Mouse (Mus musculus) intestine, embryonic 16.5 days (tissue): ENCODE data around the gene Mbd4. TPM values are rescaled to one million over a fixed set of nuclear protein-coding genes. Genes with fewer than 3 reads are reported as not detected.
A peak's percentile ranks its signal among the peaks of the same experiment; 100 is the strongest.

Experiments used
- ATAC-seq: fragments of 200-750 bp; cut with Nextera tagmentation; 2 replicates; pipeline ENCODE4 v1.8.0; 2017; ENCODE audit warnings: moderate TSS enrichment, moderate library complexity
- H3K27ac ChIP-seq: fragments of 300-500 bp; sonication (generic); 2 replicates; pipeline ENCODE4 v1.5.1; 2014; ENCODE audit warnings: mild to moderate bottlenecking, low read length
- H3K27me3 ChIP-seq: fragments of 300-500 bp; sonication (generic); replicated peaks from 2 replicates; pipeline ENCODE4 v1.6.1; 2014; ENCODE audit warnings: low read length, control low read depth, mixed read lengths; ENCODE audit not compliant: control insufficient read depth, insufficient read depth
- H3K36me3 ChIP-seq: fragments of 300-500 bp; sonication (generic); 2 replicates; pipeline ENCODE4 v1.6.1; 2014; ENCODE audit warnings: low read length, control low read depth; ENCODE audit not compliant: control insufficient read depth, insufficient read depth
- H3K4me1 ChIP-seq: fragments of 300-500 bp; sonication (generic); 2 replicates; pipeline ENCODE4 v1.6.1; 2014; ENCODE audit warnings: low read length, control low read depth, mixed read lengths; ENCODE audit not compliant: control insufficient read depth, insufficient read depth
- H3K4me2 ChIP-seq: fragments of 300-500 bp; sonication (generic); 2 replicates; pipeline ENCODE4 v1.6.1; 2014; ENCODE audit warnings: low read depth, low read length, control low read depth
- H3K4me3 ChIP-seq: fragments of 300-500 bp; sonication (generic); 2 replicates; pipeline ENCODE4 v1.5.1; 2014; ENCODE audit warnings: mild to moderate bottlenecking, low read length
- H3K9ac ChIP-seq: fragments of 300-500 bp; sonication (generic); 2 replicates; pipeline ENCODE4 v1.6.1; 2014; ENCODE audit warnings: low read depth, low read length
- H3K9me3 ChIP-seq: fragments of 300-500 bp; sonication (generic); 2 replicates; pipeline ENCODE4 v1.6.1; 2016; ENCODE audit warnings: low read length, control low read depth; ENCODE audit not compliant: control insufficient read depth
- WGBS: fragments of 180-500 bp; shearing (Covaris S2); extraction: QIAGEN DNeasy Blood & Tissue Kit; methylation state at CpG from one replicate; pipeline ENCODE4 v1.1.7; 2014; 5-methylcytosine and 5-hydroxymethylcytosine counted together
- polyA plus RNA-seq: library from polyadenylated mRNA; unstranded; fragments of >200 nt; fragmentation: Nextera tagmentation; extraction: Ambion mirVana; gene quantifications from 2 replicates; pipeline ENCODE4 v1.2.1, GENCODE M21; 2015

Gene Mbd4
- polyA plus RNA-seq, 1 experiment from 2014 or later = 12.2 TPM

DNA sequence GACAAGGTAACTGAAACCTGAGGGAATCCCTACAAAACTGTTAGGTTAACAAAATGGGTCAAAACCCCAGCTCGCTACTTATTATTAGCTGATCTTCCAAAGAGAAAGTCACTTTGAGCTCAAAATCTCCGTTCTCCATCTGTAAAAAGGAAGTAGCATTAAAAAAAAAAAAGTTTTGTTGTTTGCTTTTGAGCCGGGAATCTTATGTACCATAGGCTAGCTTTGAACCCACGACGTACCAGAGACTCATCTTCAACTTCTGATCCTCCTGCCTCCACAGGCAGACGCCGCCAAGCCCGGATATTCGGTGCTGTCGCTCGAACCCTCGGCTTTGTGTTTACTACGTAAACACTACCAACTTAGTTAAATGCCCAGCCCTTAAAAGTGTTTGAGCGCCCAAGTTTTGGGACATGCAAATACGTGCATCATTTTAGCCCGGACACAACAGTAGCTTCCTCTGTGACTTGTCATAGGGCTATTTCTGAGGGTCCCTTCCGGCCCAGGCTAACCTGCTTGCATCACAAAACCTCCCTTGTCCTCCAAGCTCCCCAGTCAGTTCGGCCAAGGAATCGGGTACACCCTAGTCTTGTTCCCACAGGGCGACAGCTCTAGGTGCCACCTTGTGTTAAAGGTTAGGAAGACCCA lies 603 bp downstream of the Mbd4 start:
- H3K4me3 ChIP-seq = peak overlapping the region; percentile 61
- peak overlapping the region; percentile 73 for H3K9ac ChIP-seq
- H3K27ac ChIP-seq = peak overlapping the region; percentile 78
- 5% methylated on average over 20 of the region's 20 CpGs for WGBS
- H3K27me3 ChIP-seq = no peaks in the 10 kb centered on the region
- H3K4me1 ChIP-seq = 0 out of 2 replicates have a peak, but pooled peaks cover 8% of the 10 kb centered on the region
- H3K36me3 ChIP-seq = peaks cover 6% of the 10 kb centered on the region; the same call in 1 of the 2 replicates
- peak overlapping the region; percentile 74 for H3K4me2 ChIP-seq
- no peaks in the 10 kb centered on the region for H3K9me3 ChIP-seq
- no peak for ATAC-seq

DNA sequence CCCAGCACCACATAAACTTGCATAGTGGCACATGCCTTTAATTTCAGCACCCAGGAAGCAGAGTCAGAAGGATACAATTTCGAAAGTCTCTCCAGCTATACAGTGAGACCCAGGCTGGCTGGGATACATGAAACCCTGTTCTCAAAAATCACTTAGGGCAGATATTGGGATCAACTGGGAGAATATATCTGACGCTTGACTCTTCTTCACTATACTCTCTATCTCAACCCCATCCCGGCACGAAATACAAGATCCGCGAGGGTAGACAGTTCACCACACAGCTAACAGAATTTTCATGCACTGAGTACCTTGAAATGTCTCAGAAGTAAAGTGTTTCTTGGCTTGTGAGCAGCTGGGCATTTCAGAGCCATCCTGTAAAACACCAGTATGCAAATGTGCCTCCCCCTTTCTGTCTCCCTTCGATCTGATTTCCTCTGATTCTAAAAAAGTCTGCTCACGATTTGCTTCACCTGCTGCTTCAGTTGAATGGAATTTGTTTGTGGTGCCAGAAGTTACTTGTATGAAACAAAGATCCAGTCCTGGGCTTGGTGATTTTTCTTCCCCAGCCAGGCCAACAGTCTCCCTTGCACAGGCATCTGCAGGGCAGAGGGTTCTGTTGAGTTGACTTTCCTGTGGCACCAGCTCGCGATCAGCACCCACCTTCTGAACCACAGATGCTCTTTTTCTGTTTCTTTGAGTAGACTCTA lies 4.4 kb downstream of the Mbd4 start:
- WGBS = 92% methylated on average over 10 of the region's 10 CpGs

DNA sequence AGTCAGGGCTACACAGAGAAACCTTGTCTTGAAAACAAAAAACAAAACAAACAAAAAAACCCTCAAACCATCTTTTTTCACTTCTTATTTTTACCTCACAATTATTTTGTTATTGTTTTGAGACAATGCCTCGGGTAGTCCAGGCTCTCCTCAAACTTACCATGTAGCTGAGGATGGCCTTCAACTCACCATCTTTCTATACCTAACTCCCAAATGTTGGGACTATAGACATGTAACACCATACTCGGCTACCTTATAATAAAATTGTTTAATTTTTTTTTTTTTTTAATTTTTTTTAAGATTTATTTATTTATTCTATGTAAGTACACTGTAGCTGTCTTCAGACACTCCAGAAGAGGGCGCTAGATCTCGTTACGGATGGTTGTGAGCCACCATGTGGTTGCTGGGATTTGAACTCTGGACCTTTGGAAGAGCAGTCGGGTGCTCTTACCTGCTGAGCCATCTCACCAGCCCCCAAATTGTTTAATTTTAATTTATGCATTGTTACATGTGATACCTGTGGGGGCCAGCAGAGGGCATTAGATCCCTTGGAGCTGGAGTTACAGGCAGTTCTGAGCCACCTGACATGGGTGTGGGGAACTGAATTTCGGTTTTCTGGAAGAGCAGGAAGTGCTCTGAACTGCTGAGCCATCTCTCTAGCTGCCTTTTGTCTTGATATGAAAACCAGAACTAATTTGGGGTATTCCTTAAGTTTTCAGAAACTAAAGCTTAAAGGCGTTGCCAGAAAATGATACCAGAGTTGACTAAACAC lies 6.3 kb downstream of the Mbd4 start:
- Histone ChIP-seq H3K4me2 (no peak overlapping the region), H3K4me1 (no peaks in the 10 kb centered on the region), H3K9me3 (no peaks in the 10 kb centered on the region), H3K27me3 (no peaks in the 10 kb centered on the region), H3K36me3 (peaks cover 17% of the 10 kb centered on the region; the same call in 1 of the 2 replicates), H3K4me3 (no peak overlapping the region), H3K9ac (no peak overlapping the region), H3K27ac (no peak overlapping the region)
- peak; percentile 44; the same call in 1 of the 2 replicates for ATAC-seq
- 45% methylated on average over 8 of the region's 8 CpGs for WGBS

More for the DNA sequence above, 4.4 kb downstream of the Mbd4 start:
- no peak overlapping the region for H3K4me2 ChIP-seq
- no peaks in the 10 kb centered on the region for H3K9me3 ChIP-seq
- 0 out of 2 replicates have a peak, but pooled peaks cover 4% of the 10 kb centered on the region for H3K4me1 ChIP-seq
- ATAC-seq = no peak
- peaks cover 14% of the 10 kb centered on the region; the same call in 1 of the 2 replicates for H3K36me3 ChIP-seq
- H3K4me3 ChIP-seq = no peak overlapping the region
- H3K9ac ChIP-seq = no peak overlapping the region
- no peaks in the 10 kb centered on the region for H3K27me3 ChIP-seq
- H3K27ac ChIP-seq = no peak overlapping the region

DNA sequence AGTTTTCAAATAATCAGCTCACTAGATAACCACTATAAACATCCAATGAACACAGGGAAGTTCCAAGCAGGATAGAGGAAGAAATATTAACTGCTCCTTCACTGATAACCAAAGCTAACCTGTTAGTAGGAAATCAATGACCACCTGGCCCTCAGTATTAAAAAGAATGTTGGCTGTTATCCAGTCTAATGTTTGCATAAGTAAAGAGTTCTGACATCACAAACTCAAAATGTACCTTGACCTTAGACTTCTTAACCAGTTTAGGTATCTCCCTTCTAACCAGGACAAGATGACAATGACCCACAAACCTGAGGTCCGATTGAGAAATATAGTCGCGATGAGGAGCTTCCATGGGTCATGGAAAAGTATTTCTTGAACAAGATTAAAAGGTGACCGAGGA lies 8.2 kb downstream of the Mbd4 start:
- no peaks in the 10 kb centered on the region for H3K27me3 ChIP-seq
- H3K4me2 ChIP-seq = no peak overlapping the region
- ATAC-seq = no peak
- H3K9ac ChIP-seq = no peak overlapping the region
- no peaks in the 10 kb centered on the region for H3K4me1 ChIP-seq
- H3K36me3 ChIP-seq = peaks cover 16% of the 10 kb centered on the region; the same call in 1 of the 2 replicates
- no peaks in the 10 kb centered on the region for H3K9me3 ChIP-seq
- 95% methylated on average over 4 of the region's 4 CpGs for WGBS
- H3K4me3 ChIP-seq = no peak overlapping the region
- H3K27ac ChIP-seq = no peak overlapping the region

DNA sequence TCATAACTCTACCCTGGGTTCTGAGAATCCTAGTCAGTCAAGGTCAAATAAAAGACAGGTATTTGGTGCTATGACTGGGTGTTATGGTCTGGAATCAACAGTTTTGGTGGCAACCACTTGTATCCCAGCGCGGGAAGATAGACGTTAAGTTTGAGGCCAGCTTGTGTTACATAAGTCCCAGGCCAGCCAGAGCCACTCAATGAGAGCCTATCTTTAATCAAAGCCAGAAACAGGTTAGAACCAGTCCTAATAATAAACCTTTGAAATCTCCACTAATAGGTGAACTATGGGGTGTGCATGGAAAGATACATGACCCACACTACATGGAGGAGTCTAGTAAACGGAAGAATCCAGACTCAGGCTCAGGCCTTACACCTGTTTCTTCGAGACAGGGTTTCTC lies 14.4 kb downstream of the Mbd4 start:
- 0 out of 2 replicates have a peak, but pooled peaks cover 4% of the 10 kb centered on the region for H3K36me3 ChIP-seq
- 63% methylated on average over 5 of the region's 5 CpGs for WGBS
- H3K4me2 ChIP-seq = peak overlapping the region; percentile 80
- no peaks in the 10 kb centered on the region for H3K27me3 ChIP-seq
- H3K9ac ChIP-seq = no peak overlapping the region
- H3K4me3 ChIP-seq = peak overlapping the region; percentile 43
- H3K9me3 ChIP-seq = no peaks in the 10 kb centered on the region
- ATAC-seq = peak; percentile 30; the same call in 1 of the 2 replicates
- no peak overlapping the region for H3K27ac ChIP-seq
- peaks cover 7% of the 10 kb centered on the region; the same call in 1 of the 2 replicates for H3K4me1 ChIP-seq

DNA sequence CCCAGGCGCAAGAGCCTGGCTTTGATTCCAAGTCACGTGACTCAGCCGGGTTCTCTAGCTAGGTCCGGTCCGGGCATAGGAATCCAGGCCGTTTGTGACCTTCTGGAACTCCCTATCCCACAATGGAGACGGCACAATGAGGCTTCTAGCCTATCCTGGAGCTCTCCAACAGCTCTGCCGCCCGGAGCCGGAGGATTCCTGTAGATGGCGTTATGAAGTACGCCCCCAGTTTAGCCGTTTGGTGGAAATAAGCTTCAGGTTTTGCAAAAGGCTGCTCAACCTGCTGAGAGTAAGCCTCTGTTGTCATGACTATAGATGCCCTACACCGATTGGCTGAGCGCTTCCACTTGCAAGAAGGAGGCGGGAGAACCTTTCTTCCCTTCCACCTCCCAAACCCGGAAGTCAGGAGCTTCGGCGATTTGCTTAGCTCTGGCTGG lies 15.0 kb downstream of the Mbd4 start, which contains the start of gene Efcab12:
Gene Efcab12 (minus strand): TSS at position 252 of the 437 bp plus-strand sequence.
- Histone ChIP-seq H3K36me3 (no peaks in the 10 kb centered on the region), H3K4me2 (peak within 1 kb of the TSS; percentile 80), H3K9me3 (no peaks in the 10 kb centered on the region), H3K4me3 (peak within 1 kb of the TSS; percentile 43), H3K4me1 (peaks cover 7% of the 10 kb centered on the region; the same call in 1 of the 2 replicates), H3K9ac (peak within 1 kb of the TSS; percentile 59), H3K27ac (0 out of 2 replicates have a peak within 1 kb of the TSS, but pooled peaks have one; percentile 1), H3K27me3 (no peaks in the 10 kb centered on the region)
- 3% methylated on average over 19 of the region's 19 CpGs for WGBS
- peak; percentile 95 for ATAC-seq

DNA sequence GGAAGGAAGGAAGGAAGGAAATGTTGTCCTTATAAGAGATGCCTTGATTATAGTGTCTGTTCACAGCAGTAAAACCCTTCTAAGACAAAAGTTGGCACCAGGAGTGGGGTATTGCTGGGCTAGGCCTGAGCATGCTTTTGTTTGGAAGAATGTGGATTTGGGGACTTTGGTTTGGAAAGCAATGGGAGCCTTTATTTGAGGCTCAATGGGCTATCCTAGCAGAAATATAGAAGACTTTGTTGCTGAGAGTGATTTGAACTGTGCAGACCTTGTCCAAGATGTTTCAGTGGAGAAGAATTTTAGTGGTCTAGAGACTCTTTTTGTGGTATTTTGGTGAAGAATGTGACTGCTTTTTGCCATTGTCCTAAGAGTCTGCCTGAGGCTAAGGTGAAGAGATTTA lies 19.3 kb downstream of the Mbd4 start:
- Histone ChIP-seq H3K4me1 (peaks cover 7% of the 10 kb centered on the region; the same call in 1 of the 2 replicates), H3K4me2 (no peak overlapping the region), H3K27ac (no peak overlapping the region), H3K27me3 (no peaks in the 10 kb centered on the region), H3K36me3 (no peaks in the 10 kb centered on the region), H3K9ac (no peak overlapping the region), H3K9me3 (no peaks in the 10 kb centered on the region), H3K4me3 (no peak overlapping the region)
- no peak for ATAC-seq

DNA sequence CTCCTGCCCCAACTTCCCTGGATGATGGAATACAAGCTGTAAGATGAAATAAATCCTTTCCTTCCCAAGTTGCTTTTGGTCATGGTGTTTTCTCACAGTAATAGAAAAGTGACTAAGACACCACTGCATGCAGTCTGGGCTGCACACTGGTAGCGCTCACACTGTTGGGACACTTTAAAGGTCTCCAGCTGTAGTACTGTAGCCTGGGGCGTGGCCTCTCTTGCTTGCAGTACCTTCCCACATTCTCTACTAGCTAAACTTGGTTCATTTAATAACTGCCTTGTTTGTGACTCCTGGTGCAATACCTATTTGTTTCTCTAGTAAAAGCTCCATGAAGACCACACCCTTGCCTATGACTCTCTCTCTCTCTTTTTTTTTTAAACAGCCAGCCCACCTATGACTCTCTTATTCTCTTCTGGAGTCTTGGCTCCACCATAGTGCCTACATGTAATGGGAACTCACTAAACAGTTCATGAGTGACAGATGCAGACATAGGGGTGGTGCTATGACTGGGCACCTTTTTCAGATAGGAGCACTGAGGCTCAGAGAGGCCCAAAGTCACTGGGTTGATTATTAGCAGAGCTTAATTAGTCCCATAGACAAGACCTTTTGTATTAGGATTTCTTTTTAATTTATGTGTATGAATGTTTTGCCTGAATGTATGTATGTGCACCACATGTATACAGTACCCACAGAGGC lies 20.9 kb downstream of the Mbd4 start:
- ATAC-seq = no peak
- no peak overlapping the region for H3K4me3 ChIP-seq
- no peaks in the 10 kb centered on the region for H3K9me3 ChIP-seq
- no peak overlapping the region for H3K4me2 ChIP-seq
- no peaks in the 10 kb centered on the region for H3K4me1 ChIP-seq
- H3K9ac ChIP-seq = no peak overlapping the region
- WGBS = 88% methylated on average over 2 of the region's 2 CpGs
- no peaks in the 10 kb centered on the region for H3K36me3 ChIP-seq
- H3K27ac ChIP-seq = no peak overlapping the region
- H3K27me3 ChIP-seq = no peaks in the 10 kb centered on the region
